Mouse (Mus musculus) olfactory bulb, adult 2 months (tissue): ENCODE data around the gene Ckap4.

Source experiments
- CTCF ChIP-seq: fragments of 200-500 bp; IDR thresholded peaks from 2 replicates; pipeline ENCODE4 v1.5.1; 2012; ENCODE audit warnings: low read depth, mild to moderate bottlenecking, low read length, moderate library complexity; ENCODE audit not compliant: insufficient read depth
- POLR2A ChIP-seq: fragments of 200-500 bp; IDR thresholded peaks from 2 replicates; pipeline ENCODE4 v1.6.1; 2012; ENCODE audit warnings: mild to moderate bottlenecking, low read depth, low read length, moderate library complexity; ENCODE audit not compliant: insufficient read depth

- no peak for TF ChIP-seq POLR2A
- TF ChIP-seq CTCF = no peak
These were observed 56.7 kb downstream of the Ckap4 start for GRCm38 (mm10) chr10:84477045-84477612.
